Mouse (Mus musculus): ENCODE data around the gene Cdipt.

Cdipt gene

DNA sequence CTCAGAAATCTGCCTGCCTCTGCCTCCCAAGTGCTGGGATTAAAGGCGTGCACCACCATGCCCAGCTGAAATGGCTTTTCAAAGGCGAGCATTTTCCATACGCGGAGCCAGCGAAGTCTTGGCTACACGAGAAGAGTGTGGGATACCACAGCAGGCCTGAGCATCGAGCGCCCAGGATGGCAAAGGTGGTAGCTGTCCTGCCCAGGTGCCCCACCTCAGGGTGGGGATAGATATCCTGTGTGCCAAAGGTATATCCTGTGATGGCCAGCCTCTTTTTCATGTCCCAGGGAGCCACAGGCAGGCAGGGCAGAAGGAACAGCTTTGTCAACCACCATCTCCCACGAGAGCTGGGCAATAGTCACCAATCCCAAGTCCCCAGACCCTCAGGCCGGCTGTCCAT lies 37.1 kb downstream of the Cdipt start:
- no peak for DNase-seq (ENCODE audit: low spot score in 2 of 2)

DNA sequence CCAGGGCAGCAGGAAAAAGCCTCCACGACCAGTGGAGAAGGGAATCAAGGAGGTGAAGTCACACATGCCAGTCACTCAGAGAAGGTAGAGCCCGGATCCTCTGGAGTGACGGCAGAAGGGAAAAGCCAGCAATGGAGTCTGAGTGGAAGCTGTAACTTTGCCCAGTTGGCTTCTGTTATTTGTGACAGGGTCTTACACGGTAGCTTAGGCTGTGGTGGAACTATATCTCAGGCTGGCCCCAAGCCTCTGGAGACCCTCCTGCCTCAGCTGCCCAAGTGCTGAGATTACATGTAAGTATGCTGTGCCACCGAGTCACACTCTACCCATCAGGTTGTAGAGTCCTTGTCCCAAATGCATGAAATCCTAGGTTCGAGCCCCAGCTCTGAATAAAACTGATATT lies 37.7 kb downstream of the Cdipt start:
- DNase-seq (ENCODE audit: low spot score in 2 of 2), result no peak

DNA sequence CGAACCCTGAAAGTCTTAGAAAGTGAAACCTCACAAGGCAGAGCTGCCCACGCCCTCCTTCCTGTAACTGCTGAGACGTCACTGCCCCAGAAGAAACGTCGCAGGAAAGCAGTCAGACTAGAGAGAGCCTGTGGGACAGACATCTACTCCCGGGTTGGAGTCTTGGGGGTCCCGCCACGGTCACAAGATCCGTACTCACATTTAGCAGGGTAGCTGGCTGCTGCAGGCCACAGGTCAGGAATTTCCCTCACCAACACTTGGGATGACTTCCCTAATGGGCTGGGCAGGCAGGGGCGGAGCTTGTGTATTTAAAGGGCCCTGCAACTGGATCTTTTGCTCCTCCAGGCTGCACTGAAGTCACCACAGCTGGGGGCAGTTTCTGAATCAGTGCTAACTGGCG lies 38.6 kb downstream of the Cdipt start, which contains the start of gene Mvp:
TSS of gene Mvp (minus strand) at position 302 of the 400 bp plus-strand sequence.
- DNase-seq (ENCODE audit: low spot score in 2 of 2), result peak in 1 of 2 experiments; percentile 13

DNA sequence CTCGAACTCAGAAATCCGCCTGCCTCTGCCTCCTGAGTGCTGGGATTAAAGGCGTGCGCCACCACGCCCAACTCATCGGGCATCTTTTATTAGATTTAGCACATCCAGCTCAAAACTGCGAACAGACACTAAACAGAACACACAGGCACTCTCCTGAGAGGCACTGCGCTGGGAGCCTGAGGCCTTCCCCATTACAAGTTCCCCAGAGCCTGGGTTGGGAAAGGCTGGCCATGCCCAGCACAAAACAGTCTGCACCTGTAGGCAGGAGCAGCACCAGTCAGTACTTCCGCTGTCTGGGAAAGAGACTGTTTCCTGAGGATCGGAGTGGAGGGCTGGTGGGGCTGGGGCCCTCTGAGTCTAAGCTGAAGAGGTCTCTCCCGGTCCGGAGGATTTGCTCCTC lies 39.3 kb downstream of the Cdipt start:
- DNase-seq (ENCODE audit: low spot score in 2 of 2), result no peak

DNA sequence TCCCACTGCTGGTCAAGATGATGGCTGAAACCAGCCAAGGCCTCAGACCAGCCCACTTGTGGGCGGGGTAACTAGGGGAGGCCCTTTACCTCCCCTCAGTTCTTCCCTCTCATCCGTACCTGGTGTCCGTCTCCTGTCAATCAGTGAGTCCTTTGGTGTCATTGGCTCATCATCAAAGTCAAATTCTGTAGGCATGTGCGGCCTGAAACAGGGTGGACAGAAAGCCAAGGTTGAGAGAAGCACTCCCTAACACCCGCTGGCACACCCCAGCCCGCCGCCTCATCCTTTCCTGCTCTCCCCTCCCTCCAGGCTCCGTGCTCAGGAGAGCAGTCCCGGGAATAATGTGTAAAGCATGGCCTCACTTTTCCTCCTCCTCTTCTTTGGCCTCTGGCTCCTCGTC lies 40.4 kb downstream of the Cdipt start:
- no peak for DNase-seq (ENCODE audit: low spot score in 2 of 2)

DNA sequence TGATC lies 40.6 kb downstream of the Cdipt start, which contains the start of gene Pagr1b:
TSS of gene Pagr1b (minus strand) at position 4 of the 5 bp plus-strand sequence.
- DNase-seq (ENCODE audit: low spot score in 2 of 2), result no peak

DNA sequence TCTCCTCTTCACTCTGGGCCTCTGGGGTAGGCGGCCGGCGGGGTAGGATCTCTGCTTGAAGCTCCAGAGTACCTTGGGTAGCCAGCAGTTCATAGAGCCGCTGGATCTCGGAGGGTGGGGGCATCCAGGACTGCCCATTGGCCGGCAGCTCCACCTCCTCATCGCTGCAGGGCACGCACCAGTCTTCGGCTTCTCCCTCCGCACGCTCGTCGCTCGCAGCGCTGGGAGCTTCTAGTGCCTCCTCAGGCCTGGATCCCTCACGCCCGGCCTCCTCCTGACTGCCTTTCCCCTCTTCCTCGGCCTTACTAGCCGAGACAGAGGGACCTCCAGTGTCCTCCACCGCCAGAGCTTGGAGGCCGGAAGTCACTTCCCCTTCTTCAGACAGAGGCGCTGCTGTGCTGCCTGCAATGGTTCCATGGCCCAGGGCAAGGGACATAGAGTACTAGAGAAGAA lies 40.8 kb downstream of the Cdipt start:
- DNase-seq (ENCODE audit: low spot score in 2 of 2), result peak in 1 of 2 experiments; percentile 65

DNA sequence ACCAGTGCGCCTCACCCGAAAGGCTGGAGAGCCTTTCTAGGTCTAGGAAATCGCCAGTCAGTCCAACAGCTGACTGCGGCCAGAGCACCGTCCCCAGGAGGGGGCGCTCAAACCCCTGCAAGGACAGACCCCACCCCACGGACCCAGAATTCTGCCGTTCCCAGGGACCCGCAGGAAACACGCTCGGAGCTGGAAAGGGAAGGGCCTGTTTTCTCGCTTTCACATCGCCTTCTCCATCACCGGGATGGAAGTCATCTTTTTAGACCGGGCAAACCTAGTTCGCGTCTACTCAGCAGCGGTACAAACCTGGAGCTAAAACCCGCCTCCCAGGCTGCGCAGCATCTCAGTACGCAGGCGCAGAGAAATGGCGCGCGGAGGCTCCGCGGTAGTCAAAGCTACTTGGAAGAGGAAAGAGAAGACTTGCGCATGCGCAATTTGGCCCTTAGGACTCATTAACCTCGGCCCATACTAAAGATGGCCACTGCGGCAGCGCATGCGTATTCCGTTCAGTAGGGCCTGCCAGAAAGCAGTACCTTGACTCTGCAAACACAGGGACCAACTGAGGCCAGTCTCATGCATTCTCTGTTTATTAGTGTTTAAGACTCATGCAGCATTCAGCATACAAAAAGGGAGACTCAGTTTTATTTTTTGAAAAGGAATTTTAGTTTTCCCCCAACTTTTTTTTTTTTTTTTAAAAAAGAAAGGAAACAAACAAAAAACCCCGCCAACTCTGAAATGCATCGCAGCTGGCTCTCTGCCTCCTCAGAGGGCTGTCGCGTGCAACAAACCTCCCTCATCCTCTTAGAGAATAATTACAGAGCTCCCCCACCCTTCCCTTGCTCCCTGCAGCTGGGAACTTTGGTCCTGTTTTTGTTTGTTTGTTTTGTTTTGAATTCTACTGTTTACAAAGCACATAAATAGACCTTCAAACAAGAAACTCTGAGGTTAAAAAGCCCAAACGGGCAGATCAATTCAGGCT lies 41.5 kb downstream of the Cdipt start, which contains the start of gene Pagr1a:
TSS of gene Pagr1a (minus strand) at position 382 of the 979 bp plus-strand sequence.
- peak; percentile 98 for DNase-seq (ENCODE audit: low spot score in 2 of 2)

DNA sequence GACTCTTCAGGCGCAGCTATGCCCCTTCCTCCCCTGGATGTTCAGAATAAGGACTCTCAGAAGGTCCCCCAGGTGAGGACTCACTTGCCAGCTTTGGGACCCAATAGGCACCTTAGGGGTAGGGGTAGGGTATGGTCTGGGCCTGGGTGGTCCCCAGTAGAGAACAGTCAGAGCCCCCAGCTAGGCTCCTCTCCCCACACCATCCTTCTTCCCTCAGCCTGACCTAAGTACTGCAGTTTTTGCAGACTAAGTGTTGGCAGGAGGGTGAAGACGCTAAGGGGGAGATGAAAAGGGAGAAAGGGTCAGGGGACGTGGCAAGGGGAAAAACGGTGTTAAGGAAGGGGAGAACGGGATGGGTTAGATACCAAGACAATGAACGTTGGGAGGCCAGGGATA lies 42.2 kb downstream of the Cdipt start:
- no peak for DNase-seq (ENCODE audit: low spot score in 2 of 2)

DNA sequence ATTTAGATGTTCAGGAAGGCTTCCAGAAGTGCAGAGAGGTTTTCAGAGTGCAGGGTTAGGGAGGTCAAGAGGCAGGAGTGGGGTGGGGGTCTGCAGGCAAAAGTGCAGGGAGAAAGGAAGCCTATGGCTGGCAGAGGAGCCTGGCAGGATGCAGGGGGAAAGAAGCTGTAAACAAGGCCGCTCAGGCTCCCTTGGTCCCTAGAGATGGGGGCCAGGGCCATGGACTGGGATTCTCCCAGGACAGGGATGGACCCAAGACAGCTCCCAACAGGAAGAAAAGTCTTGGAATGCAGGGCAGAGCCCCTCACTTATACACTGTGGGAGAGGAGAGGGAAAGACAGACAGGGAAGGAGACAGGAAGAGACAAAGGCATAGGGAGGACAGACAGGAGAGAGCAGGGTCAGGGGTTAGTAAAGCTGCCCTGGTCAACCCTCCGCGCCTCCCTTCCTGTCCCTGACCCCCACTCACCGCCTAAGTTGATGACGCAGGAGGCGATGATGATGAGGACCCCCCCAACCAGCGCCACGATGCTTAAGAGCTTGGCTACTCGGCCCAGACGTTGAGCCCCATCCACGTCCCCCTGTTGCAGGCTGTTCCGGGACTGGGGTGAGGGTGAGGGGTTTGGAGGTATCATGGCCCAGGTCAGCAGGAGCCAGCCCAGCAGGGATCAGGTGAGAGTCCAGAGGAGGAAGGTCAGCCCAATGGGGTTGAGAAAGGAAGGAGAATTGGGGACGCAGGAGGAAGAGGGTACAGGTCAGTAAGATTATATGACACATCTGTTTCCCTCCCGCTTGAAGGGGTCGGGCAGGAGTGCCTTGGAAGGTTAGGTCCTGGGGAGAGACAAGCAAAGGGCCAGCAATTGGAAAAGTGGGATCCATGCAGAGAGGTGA lies 42.9 kb downstream of the Cdipt start:
- DNase-seq (ENCODE audit: low spot score in 2 of 2), result peak in 1 of 2 experiments; percentile 21

DNA sequence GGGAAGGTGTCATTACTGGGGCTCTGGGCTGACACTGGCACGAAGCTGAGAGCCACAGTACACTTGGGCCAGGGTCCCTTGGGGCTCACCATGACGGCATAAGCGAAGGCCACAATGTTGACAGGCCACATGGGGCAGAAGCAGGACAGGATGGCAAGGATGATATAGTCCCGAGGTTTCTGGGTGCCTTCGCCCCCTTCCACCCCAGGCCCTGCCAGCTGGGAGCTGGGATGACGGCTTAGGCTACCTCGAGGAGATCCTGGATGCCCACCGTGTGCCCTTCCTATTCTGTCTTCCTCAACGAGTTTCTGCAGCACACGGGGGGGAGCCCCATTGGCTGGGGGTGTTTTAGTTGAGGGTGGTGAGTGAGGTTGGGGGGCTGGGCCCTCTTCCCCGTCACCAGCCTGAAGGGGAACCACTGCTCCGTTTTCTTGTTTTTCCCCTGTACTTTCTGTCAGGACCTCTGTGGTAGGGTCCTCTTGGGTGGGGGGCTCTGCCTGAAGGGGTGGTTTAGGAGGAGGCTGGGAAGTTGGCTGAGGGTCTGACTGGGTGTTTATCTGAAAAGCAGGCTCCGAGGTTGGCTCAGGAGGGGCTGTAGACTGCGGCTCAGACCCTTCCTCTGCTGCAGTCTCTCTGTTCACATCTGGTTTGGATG lies 43.7 kb downstream of the Cdipt start:
- no peak for DNase-seq (ENCODE audit: low spot score in 2 of 2)

DNA sequence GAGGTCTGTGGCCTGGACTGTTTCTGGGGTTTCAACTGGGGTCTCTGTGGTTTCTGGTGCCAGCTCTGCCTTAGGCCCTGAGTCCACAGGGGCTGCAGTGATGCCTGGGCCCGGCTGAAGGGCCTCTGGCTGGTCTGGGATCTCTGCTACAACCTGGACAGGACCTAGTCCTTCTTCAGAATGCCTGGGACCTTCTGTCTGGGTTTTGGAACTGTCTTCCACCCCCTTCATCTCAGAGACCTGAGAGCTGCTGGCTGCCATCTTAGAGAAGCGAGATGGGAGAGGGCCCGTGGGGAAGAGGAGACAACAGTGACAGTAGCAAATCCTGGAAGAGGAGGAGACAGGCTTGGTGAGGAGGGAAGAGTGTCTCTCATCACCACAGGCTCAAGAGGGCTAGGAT lies 44.3 kb downstream of the Cdipt start:
- DNase-seq (ENCODE audit: low spot score in 2 of 2), result peak in 1 of 2 experiments; percentile 36

DNA sequence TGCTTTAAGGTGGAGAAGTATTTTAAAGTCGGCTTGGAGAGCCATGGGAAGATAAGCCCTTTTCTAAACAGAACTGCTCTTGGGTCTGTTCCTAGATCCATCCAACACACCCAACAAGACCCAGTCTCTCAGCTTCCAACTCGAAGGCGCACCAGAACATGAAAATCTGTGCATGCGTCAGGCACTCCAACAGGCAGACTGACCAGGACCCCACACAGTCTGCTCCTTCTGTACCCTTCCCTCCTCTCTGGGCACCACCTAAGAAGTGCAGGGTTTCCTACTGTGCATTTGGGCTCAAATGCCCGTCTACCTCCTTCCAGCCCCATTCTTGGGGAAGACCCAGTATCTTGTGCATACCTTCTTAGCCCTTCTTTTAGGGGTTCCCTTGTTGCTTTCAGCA lies 44.8 kb downstream of the Cdipt start:
- DNase-seq (ENCODE audit: low spot score in 2 of 2), result no peak

DNA sequence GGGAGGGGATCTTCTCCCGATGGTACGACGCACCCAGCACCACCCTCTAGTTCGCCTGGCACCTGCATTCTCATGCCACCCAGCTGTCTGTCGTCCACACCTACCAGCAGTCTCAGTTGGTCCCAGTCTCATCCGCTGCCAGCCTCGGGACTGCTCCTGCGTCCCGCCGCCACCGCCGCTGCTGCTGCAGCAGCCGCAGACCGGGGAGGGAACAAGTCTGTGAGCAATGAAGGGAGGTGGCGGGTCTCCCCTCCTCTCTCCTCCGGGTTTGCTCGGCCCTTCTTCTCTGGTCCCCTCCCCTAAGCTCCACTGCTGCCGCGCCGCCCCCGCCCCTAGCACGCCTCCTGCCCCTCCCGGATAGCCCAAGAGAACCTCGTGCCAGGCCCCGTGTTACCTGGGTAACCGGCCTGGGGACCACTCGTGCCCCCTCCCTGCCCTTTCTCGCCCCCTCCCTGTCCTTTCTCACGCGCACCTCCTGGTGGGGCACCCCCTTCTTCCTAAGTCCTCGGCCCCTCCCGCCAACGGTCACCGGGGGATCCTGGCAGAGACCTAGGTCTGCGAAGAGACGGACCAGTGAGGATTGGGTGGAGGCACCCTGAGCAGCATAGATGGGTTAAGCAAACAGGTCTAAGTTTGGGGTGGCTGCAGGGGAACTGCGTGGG lies 45.3 kb downstream of the Cdipt start, which contains the start of the genes Gm42742 and Prrt2:
TSS of gene Gm42742 (minus strand) at position 197 of the 662 bp plus-strand sequence.
TSS of gene Prrt2 (minus strand) at position 311 of the 662 bp plus-strand sequence.
- peak; percentile 71 to 75 for DNase-seq (ENCODE audit: low spot score in 2 of 2)

DNA sequence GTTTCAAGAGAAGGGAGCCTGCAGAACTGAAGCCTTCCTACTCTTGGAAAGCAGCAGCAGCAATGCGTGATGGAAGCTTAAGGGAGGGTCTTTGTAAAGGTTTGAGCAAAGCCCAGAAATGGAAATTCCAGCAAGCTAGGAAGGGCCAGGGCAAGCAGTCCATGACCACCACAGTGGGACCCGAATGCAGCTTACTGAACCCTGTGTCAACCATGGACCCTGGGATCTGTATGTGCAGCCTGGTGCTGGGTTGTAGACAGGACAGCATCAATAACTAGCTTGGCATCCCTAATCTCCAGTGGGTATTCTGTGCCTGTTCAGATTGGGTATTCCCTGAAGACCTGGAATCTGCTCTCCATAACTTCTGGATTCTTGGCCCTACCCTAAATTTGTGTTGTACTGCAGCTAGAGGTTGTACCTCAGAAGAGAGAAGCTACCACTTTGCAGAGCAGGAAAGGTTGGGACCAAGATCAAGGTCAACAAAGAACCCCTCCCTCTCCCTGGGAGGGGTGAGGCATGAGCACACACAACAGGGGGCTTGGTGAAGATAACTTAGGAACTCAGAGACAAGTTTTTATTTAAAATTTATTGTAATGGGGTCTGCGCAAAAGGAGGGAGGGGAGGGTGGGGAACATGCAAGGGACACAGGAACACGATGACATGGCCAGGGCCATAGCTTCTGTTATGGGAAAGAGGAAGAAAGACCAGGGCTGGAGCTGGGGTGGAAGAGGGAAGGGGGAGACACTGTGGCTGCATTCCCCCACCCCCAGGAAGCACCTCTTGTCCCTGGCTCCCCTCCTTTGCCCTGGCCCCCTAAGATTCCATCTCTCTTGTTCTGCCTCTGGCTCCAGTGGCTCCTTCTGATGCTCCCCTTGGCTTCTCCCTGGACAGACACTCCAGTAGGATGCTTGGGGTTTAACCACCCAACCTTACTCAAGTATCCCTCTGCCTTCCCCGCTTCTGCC lies 46.1 kb downstream of the Cdipt start:
- DNase-seq (ENCODE audit: low spot score in 2 of 2), result peak in 1 of 2 experiments; percentile 46

DNA sequence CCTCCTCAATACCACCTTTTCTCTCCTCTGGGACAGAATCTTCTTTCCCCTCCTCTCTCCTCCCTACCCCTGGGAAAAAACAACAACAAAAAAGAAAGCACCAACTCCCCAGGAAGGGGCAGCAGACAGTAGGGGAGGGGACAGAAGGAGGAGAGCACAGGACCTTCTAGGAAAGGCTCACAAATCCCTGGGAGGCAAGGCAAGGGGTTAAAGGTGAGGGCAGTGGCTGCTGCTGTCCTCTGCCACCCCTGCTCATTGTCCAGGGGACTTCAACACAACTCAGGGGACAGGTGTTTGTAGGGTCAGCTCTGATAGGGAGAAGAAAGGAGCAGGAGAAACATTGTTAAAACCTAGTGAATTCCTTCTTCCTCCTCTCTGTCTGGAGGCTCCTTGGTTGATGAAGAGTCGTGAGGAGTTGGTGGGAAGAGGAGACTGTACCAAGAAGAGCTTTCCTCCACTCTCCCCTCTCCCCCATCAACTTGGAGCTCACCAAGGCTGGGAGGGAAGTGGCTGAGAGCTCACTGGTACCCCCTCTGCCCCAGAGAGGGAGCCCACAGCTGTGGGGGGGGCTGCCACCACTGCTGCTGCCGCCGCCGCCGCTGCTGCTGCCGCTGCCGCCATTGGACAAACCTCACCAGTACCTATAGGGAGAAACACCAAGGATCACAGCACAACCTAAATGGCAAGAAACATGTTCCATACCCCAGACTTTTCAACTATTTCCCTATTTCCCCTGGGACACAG lies 47.0 kb downstream of the Cdipt start:
- no peak for DNase-seq (ENCODE audit: low spot score in 2 of 2)

DNA sequence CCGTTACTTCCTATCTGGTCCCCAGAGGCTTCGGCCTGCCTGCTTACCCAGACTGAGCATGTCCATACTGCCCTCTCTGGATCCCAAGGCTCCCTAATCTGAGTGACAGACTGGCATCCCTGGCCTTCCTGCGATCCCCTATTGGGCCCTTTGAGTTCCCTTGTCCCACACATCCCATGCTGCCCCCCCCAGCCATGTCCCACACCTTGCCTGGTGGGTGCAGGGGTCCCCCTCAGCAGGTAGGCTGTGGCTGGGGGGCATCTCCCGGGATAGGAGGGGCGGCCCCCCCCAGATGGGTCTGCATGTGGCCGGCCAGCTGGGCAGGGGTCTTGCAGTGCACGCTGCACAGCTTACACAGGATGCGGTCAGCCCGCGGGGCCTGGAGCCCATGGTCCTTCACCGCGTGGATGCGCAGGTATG lies 47.6 kb downstream of the Cdipt start:
- no peak for DNase-seq (ENCODE audit: low spot score in 2 of 2)

DNA sequence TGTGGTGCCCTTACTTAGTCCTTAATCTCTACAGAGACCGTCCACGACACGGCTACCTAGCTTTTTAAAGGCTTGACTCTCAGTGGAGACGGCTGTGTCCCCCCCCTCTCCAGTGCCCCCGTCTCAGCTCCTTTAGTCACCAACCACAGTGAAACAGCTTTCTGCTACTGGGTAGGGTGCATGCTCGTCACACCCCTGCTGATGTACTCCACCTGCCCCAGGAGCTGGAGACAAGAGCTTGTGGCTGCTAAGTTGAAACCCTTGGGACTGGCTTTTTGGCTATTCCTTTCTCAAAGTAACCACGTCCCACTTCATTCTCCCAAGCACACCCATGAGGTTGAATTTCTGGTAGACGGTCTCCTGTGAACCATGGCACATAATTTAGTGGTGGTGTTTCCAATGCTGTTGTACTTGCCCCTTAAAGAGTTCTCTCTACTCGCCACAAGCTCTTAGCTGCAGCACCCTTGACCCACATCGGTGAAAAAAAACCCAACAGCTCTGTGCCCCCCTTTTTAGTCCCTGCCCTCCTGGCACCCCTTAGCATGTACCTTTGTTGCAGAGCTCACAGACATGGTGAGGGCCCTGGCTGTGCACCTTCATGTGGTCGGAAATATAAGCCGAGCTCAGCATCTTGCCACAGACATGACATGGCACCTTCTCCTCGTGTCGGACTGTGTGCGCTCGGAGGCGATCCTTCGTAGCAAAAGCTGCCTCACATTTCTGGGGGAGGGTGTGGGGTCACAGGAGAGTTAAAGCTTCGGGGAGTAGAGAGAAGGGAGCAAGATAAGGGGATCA lies 48.4 kb downstream of the Cdipt start:
- DNase-seq (ENCODE audit: low spot score in 2 of 2), result peak in 1 of 2 experiments; percentile 12
